Mouse (Mus musculus): Measurements from ENCODE around the gene Eef2kmt.

Eef2kmt gene

DNA sequence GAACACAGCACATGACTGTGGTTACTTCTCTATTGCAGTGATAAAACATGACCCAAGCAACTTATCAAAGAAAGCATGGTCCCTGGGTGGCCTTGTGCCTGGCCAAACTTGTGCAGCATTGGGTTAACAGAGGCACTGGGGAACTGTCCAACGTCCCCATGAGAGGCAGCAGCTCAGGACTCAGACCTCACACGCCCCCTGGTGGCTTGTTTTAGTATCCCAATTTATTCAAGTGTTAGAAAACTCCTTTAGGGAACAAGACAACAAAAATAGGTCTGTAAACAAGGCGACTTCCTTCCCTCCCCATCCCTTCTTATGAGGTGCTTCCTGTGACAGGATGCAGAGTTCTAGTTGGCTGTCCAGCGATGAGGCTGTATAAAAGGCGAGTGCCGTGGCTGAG is 60.7 kb downstream of the Eef2kmt start:
- no peak for TF ChIP-seq GATA4 (IDR thresholded peaks at IDR 0.05; ENCODE audit: insufficient replicate concordance, low read length)

Data from liver, adult (tissue).